Mouse (Mus musculus) layer of hippocampus, postnatal 10 days (tissue): Measurements from ENCODE around the gene Tex13c3. TPM values are rescaled to one million over a fixed set of nuclear protein-coding genes. Genes with fewer than 3 reads are reported as not detected.
"Not testable (repeated sequence)": the region's sequence is repeated elsewhere in the genome, so short reads cannot be mapped to it uniquely, and the experiment has no call there.

ENCODE experiments used
- DNase-seq, 2 experiments: peaks; one replicate each; pipeline ENCODE4 v3.0.0; 2021; ENCODE audit warnings: low spot score in 2 of 2
- long read RNA-seq: library from polyadenylated mRNA; stranded (forward); transcript quantifications from one replicate; pipeline ENCODE4 v2.0.0, GENCODE M21; 2023
- total RNA-seq, 2 experiments: library from RNA; stranded (reverse); gene quantifications; 2 replicates each; pipeline ENCODE4 v1.2.3; 2021

The Tex13c3 gene
- not detected for total RNA-seq
- long read RNA-seq = 0 reads

GRCm38 (mm10) chrX:19481219-19481618 lies at the start of gene Tex13c3:
Gene Tex13c3, minus strand, starts transcription at chrX:19481319.
- not testable (repeated sequence) for DNase-seq

DNA sequence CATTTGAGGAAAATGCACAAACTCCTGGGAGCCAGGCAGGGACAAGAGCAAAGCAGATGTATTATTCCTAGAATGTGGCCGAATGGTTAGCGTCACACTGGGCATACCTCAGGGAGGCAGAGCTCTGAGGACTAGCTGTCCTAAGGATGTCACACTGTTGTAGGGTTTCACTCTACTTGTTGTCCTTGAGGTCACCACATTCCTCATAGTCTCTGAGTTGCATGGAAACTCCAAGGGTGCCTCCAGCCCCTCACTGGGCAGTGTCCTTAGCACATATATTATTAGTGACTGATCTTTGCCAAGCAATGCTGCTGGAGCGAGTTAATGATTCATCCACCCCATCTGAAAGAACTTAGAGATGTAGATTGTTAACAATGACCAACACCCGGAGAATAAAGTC lies 8.6 kb upstream of the Tex13c3 start:
- no peak for DNase-seq
